Mouse (Mus musculus) lung, postnatal 4 days (tissue): ENCODE data around the gene Dync1h1.

Experiments
- DNase-seq, 2 experiments: peaks; one replicate each; pipeline ENCODE4 v3.0.0; 2021

The Dync1h1 gene

DNA sequence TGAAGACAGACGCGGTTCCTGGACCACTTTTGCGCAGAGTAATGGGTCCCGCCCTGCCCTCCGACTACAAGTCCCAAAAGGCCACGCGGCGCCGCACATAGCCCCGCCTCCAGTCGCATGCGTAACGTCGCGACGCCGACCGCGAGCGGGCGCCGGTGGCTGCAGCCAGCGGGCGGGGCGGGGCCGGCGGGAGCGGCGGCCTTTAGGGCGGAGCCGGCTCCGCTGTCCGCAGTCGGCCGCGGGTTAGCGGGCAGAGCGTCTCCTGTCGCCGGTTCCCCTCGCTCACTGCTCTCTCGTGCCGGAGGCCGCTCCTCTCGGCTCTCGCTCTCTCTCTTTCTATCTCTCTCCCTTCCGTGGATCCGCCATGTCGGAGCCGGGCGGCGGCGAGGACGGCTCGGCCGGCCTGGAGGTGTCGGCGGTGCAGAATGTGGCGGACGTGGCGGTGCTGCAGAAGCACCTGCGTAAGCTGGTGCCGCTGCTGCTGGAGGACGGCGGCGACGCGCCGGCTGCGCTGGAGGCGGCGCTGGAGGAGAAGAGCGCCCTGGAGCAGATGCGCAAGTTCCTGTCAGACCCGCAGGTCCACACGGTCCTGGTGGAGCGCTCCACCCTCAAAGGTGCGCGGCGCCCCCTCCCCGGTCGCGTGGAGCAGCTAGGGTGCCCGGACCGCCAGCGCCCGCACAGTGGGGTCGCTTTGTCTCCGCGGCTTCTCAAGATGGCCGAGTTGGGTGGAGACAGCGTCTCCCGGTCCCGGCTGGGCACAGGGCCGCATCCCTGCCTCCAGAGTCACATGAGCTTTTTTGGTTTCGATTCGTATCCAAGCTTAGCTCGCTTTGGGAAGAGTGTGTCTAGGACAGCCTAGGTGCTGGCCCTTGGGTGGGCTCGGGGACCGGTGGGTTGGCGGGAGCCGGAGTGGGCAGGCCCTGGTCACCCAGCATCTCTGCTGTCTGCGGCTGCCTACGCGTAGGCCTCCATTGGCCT is at the start of gene Dync1h1:
Dync1h1 (plus strand) TSS at position 212 of the 978 bp plus-strand sequence.
- peak; percentile 96 for DNase-seq

DNA sequence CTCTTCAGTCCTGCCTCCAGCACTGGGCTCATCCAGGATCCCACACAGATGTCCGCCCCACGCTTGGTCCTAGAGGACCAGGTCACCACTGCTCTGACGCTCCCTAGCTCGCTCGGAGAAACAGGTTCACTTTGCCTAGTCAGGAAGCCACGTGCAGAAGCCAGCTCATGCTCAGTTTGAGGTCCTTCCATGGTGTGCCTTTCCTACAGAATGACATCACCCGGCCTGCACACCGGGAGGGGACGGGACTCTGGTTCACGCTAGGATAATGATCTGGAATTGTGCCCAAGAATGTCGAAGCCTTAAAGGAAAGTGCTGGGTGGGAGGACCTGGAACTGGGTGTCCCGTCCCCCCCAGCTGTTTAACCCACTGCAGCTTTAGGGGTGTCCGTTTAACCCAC is 49.1 kb upstream of the Dync1h1 start:
- no peak for DNase-seq

DNA sequence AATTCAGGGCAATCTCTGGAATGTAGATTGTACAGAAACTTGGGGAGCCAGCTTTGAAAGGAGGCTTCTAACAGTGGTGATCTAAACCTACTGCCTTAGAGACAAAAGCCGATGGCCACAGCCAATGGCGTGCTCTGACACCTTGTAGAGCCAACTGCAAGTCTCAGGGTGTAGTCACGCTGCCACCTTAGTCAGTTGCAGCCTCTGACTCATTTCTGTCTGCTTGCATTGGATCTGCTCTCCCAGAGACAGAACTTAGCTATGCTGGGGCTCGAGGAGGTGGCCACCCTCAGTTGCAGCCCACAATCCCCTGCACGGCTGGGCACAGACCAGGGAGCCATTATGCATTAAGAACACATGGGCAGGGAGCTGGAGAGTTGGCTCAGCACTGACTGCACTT is 47.9 kb upstream of the Dync1h1 start:
- no peak for DNase-seq

DNA sequence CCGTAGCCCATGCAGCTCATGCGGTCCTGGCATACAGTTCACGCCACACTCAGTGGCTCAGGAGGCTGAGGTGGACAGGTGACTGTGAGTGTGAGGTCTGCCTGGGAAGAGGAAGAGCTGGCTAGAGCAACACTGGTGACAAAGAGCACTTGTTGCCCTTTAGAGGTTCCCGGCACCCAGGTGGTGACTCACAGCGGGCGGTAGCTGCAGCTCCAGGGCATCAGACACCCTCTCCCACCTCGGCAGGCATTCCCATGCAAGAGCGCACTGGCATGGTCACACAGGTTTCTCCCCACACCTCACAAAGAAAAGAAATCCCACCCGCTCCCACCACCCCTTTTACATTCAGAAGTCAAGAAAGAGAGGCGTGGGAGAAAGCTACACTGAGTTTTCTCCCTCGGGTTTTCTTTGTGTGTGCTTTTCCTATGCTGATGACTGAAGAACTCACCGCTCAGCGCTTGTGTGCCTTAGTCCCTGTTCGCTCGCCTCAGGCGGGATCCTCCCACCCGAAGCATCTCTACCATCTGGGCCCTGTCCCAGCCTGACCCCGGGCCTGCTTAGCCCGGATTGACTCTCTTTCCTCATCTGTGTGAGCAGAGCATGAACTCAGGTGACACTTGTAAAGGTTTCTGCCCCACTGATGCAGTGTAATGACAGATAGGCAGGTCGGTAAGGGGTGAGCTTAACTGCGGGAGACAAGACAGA is 45.6 kb upstream of the Dync1h1 start:
- peak in 1 of 2 experiments; percentile 43 for DNase-seq

DNA sequence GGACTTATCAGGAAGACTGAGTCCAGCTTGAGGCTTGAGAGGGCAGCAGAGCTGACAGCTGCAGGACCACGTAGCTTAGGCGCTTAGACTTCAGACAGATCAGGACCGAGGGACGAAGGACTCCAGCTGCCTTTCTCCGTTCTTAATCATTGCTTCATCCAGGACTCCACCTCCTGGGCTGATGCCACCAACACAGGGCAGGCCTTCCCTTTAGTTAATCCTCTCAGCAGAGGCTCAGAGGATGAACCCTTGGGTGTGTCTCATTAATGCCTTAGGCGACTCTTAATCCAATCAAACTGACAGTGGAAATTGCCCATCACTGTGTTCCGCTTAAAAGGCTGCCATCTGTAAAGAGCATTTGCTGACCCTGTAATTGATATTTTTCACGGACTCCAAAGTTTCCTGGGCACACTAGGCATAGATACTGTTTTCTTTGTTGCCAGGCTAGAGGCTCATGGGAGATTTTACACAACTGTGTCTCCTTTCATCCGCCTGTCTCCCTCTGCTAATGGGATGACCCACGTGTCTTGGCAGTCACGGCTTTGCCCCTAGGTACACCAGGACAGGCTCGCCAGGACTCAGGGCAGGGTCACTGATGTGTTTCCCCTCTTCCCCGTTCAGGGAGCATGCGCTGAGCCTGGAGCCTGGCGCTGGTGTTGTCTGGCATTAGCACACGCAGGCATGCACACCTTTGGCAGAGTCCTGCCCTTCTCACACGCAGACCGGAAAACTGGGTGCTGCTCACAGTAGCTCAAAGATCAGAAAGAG is 44.2 kb upstream of the Dync1h1 start:
- DNase-seq = peak; percentile 50 to 86

DNA sequence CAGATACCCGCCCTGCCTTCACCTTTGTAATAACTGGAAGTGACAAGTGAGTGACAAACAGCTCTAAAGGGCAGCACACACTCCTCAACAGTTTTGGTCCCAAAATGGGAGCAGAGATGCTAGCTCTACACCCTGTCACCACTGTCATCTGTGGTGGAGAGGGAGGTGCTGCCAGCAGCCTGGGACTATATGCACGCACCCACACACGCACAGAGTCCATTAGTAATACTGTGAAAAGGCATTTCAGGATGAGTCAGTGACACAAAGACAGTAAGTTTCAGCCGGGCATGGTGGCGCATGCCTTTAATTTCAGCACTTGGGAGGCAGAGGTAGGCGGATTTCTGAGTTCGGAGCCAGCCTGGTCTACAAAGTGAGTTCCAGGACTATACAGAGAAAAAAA is 43.1 kb upstream of the Dync1h1 start:
- no peak for DNase-seq

DNA sequence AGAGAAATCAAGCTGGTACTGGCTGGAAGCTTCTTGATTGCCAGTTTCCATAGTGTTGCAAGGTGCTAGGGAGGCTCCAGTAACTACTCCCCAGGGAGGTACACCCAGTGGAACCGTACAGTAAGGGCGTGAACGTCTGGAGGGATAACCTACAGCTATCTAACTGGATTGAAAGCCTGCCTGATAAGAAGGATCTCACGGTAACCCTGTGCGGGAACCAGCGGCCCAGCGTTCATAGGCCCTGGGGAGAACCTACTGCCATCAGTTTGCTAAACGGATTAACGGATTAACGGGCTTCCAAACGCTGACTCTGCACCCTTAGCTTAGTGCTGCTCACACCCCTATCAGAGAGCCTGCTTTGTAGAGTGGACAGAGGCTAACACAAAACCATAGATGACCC is 37.9 kb upstream of the Dync1h1 start:
- no peak for DNase-seq

DNA sequence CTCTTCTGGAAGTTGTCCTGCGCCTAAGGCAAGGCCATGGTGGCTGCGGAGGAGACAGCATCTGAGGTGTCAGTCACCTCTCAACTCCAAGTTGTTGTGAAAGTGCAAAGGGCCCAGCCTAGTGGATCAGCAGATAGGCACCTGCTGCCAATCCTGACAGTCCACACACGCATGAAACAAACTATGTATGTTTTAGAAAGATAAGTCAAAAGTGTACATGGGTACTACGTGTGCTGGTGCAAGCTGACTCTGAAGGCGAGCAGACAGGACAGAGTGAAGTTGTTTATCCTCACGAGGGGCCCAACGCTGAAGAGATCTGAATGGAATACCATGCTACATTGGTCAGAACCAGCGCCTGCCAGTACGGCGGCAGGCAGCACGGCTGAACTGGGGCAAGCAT is 36.4 kb upstream of the Dync1h1 start:
- no peak for DNase-seq

DNA sequence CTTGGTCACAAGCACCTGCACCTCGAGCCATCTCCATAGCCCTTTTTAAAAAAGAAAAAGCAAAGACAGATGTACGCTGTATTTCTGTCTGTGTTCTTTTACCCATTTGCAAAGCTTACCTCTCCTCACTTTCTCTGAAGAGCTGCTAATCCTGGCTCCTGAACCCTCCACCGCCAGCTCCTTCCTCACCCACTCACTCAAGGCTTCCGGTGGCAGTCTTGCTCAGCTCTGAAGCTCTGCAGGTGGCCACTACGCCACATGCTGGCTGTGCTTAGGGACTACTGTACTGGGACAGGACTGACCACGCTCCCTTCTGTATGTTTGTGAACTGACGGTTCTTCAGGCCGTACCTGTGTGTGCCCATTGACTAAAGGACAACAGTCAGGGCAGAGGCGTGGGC is 34.9 kb upstream of the Dync1h1 start:
- no peak for DNase-seq

DNA sequence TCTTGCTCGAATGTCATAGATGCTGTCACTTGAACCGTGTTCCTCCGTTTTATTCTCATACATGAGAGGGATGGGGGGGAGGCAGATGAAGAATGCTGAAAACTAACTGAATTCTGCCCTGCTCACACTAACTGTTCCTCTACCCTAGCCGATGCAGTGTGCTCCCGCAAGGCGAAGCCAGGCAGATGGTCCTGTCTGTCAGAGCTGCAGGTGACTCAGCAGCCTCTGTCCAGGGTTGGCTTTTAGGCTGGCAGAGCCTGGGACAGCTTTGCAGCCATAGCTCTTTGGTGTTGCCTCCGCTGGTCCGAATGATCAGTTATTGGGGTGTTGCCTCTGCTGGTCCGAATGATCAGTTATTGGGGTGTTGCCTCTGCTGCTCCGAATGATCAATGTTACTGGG is 30.2 kb upstream of the Dync1h1 start:
- no peak for DNase-seq

DNA sequence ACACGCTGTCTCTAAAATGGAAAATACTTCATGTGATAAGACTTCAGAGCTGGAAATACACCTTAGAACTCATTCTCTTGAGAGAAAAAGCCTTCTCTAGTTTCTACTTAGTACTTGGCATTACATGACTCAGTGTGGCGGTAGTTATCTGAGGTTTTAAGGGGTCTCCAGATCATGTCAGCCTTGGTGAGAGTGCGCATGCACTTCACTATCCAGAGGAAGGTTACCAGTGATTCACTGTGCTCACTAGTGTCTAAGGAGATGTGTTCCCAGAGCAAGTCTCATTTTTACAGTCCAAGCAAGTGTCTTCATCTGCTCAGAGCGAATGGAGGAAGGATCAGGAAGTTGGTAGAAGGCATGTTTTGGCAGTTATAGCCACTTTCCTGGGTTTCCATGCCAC is 28.9 kb upstream of the Dync1h1 start:
- no peak for DNase-seq

DNA sequence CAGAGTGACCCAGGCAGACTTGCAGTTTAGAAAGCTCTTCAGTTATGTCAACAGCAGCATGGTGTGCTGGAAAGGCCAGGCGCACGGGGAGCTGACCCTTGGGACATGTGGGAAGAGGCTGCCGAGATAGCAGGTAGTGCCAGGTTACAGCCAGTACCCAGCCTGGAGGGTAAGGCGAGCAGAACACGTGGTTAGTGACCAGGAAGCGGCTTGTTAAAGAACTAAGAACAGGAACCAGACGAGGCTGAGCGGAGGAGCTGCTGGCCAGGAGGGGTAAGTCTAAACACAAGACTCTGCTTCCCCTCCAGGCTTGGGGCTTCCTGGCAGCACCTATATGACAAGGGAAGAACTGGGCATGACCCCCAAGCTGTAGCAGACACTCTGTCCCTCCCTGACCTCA is 27.6 kb upstream of the Dync1h1 start:
- DNase-seq = no peak

DNA sequence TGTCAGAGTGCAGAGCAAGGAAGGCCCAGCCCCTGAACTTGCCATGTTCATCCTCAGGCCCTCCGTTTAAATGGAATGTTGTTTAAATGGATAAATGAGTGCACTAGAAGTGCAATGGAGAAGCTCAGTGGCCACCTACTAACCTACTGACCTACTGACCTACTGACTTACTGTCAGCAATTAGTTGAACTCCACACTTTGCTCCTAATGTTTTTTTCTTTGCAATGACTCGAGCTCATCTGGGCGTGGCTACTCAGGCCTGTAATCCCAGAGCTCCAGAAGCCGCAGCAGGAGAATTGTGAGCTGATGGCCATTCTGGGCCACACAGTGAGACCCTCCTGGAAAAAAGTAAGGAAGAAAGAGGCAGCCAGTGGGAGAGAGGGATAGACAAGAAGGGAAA is 25.3 kb upstream of the Dync1h1 start:
- no peak for DNase-seq

DNA sequence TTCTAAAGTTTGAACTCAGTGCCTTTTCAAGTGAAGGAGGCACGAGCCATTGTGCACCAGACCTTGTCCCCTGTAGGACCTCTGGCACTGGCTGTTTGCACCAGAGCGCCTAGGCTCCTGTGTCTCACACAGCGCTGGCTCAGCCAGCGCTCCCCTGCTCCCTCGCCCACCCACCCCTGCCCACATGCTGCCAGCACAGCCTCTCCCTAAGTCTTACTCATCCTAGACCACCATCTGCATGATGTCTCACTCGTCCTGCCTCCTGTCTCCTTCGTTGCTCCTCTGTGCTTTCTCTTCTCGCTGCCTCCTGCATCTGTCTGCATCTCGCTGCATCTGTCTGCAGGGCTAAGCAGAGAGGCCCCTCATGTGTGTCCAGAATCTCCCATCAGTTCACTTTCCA is 22.9 kb upstream of the Dync1h1 start:
- no peak for DNase-seq

DNA sequence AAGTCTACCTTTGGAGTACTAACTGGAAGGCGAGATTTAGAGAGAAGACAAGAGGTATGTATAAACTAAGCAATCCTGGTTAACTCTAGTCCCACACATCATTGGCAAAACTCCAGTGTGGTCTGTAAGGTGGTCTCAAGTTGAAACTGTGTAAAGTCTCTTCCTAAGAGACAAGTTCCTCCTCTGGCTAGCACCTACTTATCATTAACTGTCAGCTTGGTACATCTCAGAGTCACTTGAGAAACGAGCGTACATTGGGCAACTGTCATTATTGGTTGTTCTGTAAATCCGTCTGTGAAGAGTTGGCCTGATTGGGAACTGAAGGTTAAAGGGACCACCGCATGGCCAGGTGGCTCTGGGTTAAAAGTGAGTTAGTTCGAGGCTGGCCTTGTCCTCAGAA is 12.6 kb upstream of the Dync1h1 start:
- no peak for DNase-seq

DNA sequence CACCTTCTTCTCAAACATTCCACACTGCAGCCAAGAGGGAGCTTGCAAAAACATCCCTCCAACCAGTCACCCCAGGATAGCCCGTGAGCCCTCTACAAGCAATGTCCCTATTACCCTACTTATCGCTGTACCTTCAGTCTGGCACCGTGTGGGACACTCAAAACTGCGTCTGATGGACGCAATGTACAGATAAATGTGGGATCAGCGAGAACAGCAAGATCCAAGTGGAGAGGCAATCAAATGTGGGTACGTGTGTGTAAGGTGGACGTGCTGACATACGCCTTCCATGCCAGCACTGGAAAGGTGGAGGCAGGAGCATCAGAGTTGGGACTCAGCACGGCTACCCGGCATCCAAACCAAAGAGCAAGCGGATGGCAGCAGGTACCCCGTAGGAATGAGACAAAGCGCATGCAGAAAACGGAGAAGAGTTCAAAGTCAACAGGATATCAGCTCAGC is 10.4 kb upstream of the Dync1h1 start:
- DNase-seq = no peak

DNA sequence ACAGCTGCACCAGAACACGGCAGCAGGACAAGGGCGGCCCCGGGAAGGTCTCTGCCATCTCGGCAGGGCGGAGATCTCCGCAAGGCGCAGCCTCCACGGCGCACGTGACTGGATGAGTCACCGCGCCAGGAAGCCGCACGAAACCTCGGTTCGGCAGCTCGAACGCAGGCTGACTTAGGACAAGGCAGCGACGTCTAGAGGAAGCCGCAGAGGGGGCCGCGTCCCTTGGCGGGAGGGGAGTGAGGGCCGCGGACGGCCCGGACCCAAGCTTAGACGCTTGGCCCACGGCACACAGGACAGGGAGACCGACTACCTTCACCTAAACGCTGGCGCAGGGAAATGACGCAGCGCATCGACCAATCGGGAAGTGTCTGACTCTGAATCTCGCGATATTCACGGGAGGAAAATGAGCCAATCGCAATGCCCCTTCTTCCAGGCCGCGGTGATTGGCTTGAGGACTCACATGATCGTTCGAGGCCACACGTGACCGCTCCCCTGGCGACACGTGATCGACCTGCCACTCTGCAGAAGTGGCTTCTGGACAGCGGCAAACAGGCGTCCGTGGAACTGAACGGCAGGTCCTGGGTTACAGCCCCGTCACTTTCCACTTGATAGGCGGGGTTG is 9.9 kb upstream of the Dync1h1 start:
- DNase-seq = peak; percentile 98

DNA sequence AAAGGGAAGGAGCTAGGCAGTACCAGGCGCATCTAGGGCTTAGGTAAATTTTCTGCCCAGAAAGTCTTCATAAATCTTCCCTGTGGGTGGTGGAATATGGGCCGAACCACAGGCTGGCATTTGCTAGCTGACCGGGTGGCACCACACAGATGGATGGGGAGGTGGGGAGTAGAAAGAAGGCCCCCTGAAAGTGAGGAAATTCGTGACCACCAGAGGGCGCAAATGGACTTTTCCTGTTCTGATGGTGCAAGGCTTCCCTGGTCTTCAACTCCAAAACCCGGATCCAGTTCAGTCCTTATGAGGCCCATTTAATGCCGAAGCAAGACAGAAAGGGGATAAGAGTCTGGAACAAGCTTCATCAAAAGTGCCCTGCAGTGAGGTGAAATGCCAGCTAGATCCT is 2.7 kb upstream of the Dync1h1 start:
- DNase-seq = peak in 1 of 2 experiments; percentile 74

DNA sequence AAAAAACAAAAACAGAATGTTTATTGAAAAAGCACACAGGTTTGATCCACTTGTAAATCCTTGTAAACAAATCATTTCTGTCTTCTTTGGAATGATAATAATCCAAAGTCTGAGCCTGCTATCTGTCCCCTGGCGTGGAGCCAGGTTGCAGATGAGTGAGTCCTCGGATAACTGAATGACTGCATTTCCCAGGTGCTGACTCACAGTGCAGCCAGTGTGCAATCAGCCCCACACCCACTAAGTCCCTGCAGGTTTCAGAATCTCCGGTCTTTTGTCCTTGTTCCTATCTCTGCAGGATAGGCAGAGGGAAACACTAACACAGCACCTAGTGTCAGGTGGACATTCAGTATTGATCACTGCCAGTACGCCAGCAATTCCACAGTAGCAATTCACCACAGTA is 1.5 kb upstream of the Dync1h1 start:
- DNase-seq = no peak

DNA sequence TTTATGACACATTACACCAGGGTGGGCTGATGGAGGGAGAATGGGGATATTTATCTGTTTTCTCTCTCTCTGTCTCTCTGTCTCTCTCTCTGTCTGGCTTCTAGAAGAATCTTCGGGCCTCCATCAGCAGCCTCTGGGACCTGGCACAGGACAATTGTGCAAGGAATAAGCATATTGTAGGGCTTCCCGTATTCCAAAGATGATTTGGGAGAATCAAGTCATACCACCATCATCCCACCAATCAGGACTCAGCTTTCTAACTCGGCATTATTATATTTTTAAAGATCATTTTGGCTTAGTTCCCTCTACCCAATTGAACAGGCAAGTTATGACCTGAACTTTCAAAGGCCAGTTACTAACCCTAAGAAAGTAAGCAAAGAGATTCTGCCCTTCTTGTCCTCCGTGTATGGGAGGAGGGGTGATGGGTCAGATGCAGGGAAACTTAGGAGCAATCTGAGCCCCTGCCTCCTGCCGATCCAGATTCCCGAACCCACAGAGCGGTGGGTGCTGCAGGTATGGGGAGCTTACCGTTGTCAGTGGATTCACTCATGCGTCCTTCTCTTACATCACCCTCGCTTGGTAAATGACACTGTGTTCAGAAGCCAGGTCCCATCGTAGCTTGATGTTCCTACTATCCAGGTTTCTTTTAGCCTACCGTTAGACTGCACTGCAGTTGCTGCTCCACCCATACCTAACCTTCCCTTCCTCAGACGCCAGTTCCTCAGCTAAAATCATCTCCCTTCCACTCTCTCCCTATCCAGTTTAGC is 844 bp upstream of the Dync1h1 start:
- DNase-seq = no peak

DNA sequence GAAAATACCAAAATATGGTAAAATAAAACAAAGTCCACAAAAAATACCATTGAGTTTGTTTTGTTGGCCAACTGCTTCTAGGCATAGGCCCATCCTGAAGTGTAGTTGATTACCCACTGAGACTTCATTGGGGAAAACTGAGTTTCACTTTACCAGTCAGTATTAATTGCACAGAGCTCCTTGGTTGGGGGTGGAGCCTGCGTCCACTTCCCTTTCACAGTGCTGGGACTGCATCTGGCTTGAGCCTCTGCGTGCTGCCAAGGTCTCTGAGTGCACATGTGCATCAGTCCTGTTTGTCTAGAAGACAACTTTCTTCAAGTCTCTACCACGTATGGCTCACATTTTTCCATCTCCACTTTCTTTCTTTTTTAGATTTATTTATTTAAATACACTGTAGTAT is 4.9 kb downstream of the Dync1h1 start:
- peak in 1 of 2 experiments; percentile 32 for DNase-seq

DNA sequence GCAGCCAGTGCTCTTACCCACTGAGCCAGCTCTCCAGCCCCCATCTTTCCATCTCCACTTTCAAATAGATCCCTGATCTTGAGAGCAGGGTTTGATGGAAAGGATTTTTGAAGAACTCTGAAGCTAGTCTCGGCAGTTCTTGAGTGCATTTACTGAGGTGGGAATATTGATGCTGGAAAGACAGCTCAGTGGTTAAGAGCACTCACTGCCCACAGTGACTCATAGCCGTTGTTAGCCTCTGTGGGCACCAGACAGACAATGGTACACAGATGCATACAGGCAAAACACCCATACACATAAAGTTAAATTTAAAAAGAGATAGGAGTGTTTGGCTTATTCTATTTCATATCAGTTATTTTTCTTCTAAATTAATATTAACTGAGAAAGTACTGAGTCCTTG is 5.4 kb downstream of the Dync1h1 start:
- DNase-seq = no peak
